Mouse (Mus musculus) spleen, adult 2 months (tissue): ENCODE data around the gene Zfp692.

Experiments used
- CTCF ChIP-seq: fragments of 200-500 bp; IDR thresholded peaks from 2 replicates; pipeline ENCODE4 v1.5.1; 2011; ENCODE audit warnings: mild to moderate bottlenecking, inconsistent platforms; ENCODE audit not compliant: insufficient read depth, insufficient read length, insufficient replicate concordance; ENCODE audit errors: extremely low read depth
- POLR2A ChIP-seq: fragments of 200-500 bp; IDR thresholded peaks from 2 replicates; pipeline ENCODE4 v1.6.1; 2011; ENCODE audit warnings: low read depth, low read length, inconsistent platforms

DNA sequence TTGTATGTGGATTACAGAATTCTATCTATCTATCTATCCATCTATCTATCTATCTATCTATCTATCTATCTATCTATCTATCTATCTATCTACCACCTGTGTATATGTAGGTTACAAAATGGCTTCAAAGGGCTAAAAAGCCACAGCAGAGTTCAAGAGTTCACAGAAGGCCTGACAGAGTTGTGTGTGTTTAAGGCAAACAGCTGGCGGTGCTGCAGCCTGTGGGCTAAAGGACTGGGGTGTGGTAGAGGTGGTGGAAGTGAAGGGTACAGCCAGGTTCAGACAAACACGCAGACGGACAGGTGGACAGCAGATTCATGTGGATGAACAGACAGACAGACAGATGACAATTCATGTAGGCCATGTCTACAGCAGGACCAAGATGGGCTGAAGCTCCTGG lies 38.6 kb upstream of the Zfp692 start:
- TF ChIP-seq CTCF (no peak), POLR2A (no peak)
